Mouse (Mus musculus) heart, embryonic 14.5 days (tissue): ENCODE measurements around the gene Atg7. TPM values are rescaled to one million over a fixed set of nuclear protein-coding genes. Genes with fewer than 3 reads are reported as not detected.

Source experiments
- polyA plus RNA-seq: library from polyadenylated mRNA; unstranded; fragments of >200 nt; fragmentation: Nextera tagmentation; extraction: Ambion mirVana; gene quantifications from 2 replicates; pipeline ENCODE4 v1.2.1, GENCODE M21; 2014

Gene Atg7
- polyA plus RNA-seq, 1 experiment from 2014 or later, result 18.1 TPM

Other genes starting within 250 kb of the Atg7 start
- gene Hrh1, start 245.2 kb upstream of the Atg7 start, polyA plus RNA-seq, result 0.07 TPM in 1 of 2 replicates, not detected in the other